Mouse (Mus musculus) myocyte (in vitro differentiated cells): ENCODE data around the gene Gkap1. TPM values are rescaled to one million over a fixed set of nuclear protein-coding genes. Genes with fewer than 3 reads are reported as not detected.

ENCODE experiments used
- H3K27me3 ChIP-seq: one replicate; pipeline ENCODE4 v1.6.1; 2011; ENCODE audit not compliant: control insufficient read depth, insufficient read depth, insufficient read length
- H3K36me3 ChIP-seq: one replicate; pipeline ENCODE4 v1.6.1; 2011; ENCODE audit not compliant: control insufficient read depth, insufficient read depth
- H3K4me2 ChIP-seq: one replicate; pipeline ENCODE4 v1.6.1; 2011; ENCODE audit warnings: low read depth, control low read depth
- H3K4me3 ChIP-seq: one replicate; pipeline ENCODE4 v1.5.1; 2011; ENCODE audit warnings: mild to moderate bottlenecking, control low read depth, moderate library complexity
- H3K79me2 ChIP-seq: one replicate; pipeline ENCODE4 v1.6.1; 2011; ENCODE audit not compliant: control insufficient read depth, insufficient read depth
- H3ac ChIP-seq: one replicate; pipeline ENCODE4 v1.6.1; 2011; ENCODE audit not compliant: control insufficient read depth, insufficient read length
- CEBPB ChIP-seq: IDR thresholded peaks from 2 replicates; pipeline ENCODE4 v1.6.1; 2011; ENCODE audit warnings: mild to moderate bottlenecking, moderate library complexity; ENCODE audit not compliant: poor library complexity, insufficient read depth, severe bottlenecking
- E2F4 ChIP-seq: IDR thresholded peaks from one replicate; pipeline ENCODE4 v1.6.1; 2011; ENCODE audit warnings: mild to moderate bottlenecking, control low read depth, moderate library complexity; ENCODE audit not compliant: insufficient read depth
- MAX ChIP-seq: IDR thresholded peaks from one replicate; pipeline ENCODE4 v1.6.1; 2011; ENCODE audit warnings: low read depth, mild to moderate bottlenecking, control low read depth
- MYOD1 ChIP-seq, 3 experiments: IDR thresholded peaks; one replicate each; pipeline ENCODE4 v1.6.1; 2011; ENCODE audit warnings: control low read depth in 2 of 3, low read depth in 2 of 3, mild to moderate bottlenecking in 2 of 3, moderate library complexity in 1 of 3; ENCODE audit not compliant: insufficient read length in 2 of 3, control insufficient read depth in 1 of 3
- MYOG ChIP-seq, 3 experiments: IDR thresholded peaks; one replicate each; pipeline ENCODE4 v1.6.1; 2011; ENCODE audit warnings: control low read depth in 2 of 3, low read depth in 2 of 3, mild to moderate bottlenecking in 2 of 3; ENCODE audit not compliant: insufficient read length in 2 of 3, control insufficient read depth in 1 of 3, insufficient read depth in 1 of 3
- POLR2A ChIP-seq: IDR thresholded peaks from one replicate; pipeline ENCODE4 v1.6.1; 2011; ENCODE audit warnings: low read depth, mild to moderate bottlenecking, control low read depth, moderate library complexity; ENCODE audit not compliant: insufficient read length
- POLR2AphosphoS2 ChIP-seq: IDR thresholded peaks from one replicate; pipeline ENCODE4 v1.6.1; 2011; ENCODE audit warnings: low read depth, control low read depth; ENCODE audit not compliant: insufficient read length
- REST ChIP-seq: IDR thresholded peaks from one replicate; pipeline ENCODE4 v1.6.1; 2011; ENCODE audit warnings: mild to moderate bottlenecking, control low read depth, moderate library complexity; ENCODE audit not compliant: insufficient read depth, insufficient read length
- SRF ChIP-seq: IDR thresholded peaks from one replicate; pipeline ENCODE4 v1.6.1; 2011; ENCODE audit warnings: low read depth; ENCODE audit not compliant: control insufficient read depth, insufficient read length
- TCF12 ChIP-seq: IDR thresholded peaks from one replicate; pipeline ENCODE4 v1.6.1; 2011; ENCODE audit warnings: mild to moderate bottlenecking, control low read depth; ENCODE audit not compliant: poor library complexity, insufficient read depth, severe bottlenecking
- TCF3 ChIP-seq: IDR thresholded peaks from one replicate; pipeline ENCODE4 v1.6.1; 2011; ENCODE audit warnings: low read depth, control low read depth; ENCODE audit not compliant: insufficient read length
- USF1 ChIP-seq: IDR thresholded peaks from one replicate; pipeline ENCODE4 v1.6.1; 2011; ENCODE audit warnings: low read depth, mild to moderate bottlenecking, control low read depth, moderate library complexity
- polyA plus RNA-seq: library from polyadenylated mRNA; unstranded; fragments of >200 nt; fragmentation: generic; extraction: Trizol; gene quantifications from one replicate; pipeline ENCODE4 v1.2.1, GENCODE M21; 2012; ENCODE audit warnings: missing spikeins

Gkap1 gene
- polyA plus RNA-seq, 1 experiment, result 12.2 TPM

GRCm38 (mm10) chr13:58204986-58205385 lies 70.5 kb downstream of the Gkap1 start:
- H3ac ChIP-seq, result no peak overlapping the region
- H3K27me3 ChIP-seq, result no peaks in the 10 kb centered on the region
- no peaks in the 10 kb centered on the region for H3K36me3 ChIP-seq
- no peak overlapping the region for H3K4me2 ChIP-seq
- H3K4me3 ChIP-seq, result no peak overlapping the region
- no peak for TF ChIP-seq MAX
- no peak for TF ChIP-seq E2F4
- no peak for TF ChIP-seq POLR2A
- TF ChIP-seq REST, result no peak
- no peak for TF ChIP-seq MYOG (IDR thresholded peaks at IDR 0.05; ENCODE audit: control insufficient read depth in 1 of 3, insufficient read depth in 1 of 3, insufficient read length in 2 of 3, low read depth in 2 of 3)
- TF ChIP-seq TCF12, result no peak
- no peak for TF ChIP-seq TCF3
- TF ChIP-seq CEBPB, result no peak
- TF ChIP-seq POLR2AphosphoS2, result no peak
- no peak for TF ChIP-seq USF1
- TF ChIP-seq MYOD1 (IDR thresholded peaks at IDR 0.05; ENCODE audit: control insufficient read depth in 1 of 3, insufficient read length in 2 of 3, low read depth in 2 of 3), result no peak
- no peak for TF ChIP-seq SRF
- peaks cover 100% of the 10 kb centered on the region for H3K79me2 ChIP-seq

- no peak overlapping the region for H3K4me3 ChIP-seq
These were observed 71.3 kb downstream of the Gkap1 start for GRCm38 (mm10) chr13:58204202-58204601.

GRCm38 (mm10) chr13:58202903-58203302 lies 72.6 kb downstream of the Gkap1 start:
- no peak overlapping the region for H3ac ChIP-seq
- H3K79me2 ChIP-seq, result peaks cover 99% of the 10 kb centered on the region
- TF ChIP-seq MYOG (IDR thresholded peaks at IDR 0.05; ENCODE audit: control insufficient read depth in 1 of 3, insufficient read depth in 1 of 3, insufficient read length in 2 of 3, low read depth in 2 of 3), result no peak
- no peak for TF ChIP-seq MYOD1 (IDR thresholded peaks at IDR 0.05; ENCODE audit: control insufficient read depth in 1 of 3, insufficient read length in 2 of 3, low read depth in 2 of 3)
- H3K4me2 ChIP-seq, result no peak overlapping the region
- no peaks in the 10 kb centered on the region for H3K27me3 ChIP-seq
- no peaks in the 10 kb centered on the region for H3K36me3 ChIP-seq
- no peak overlapping the region for H3K4me3 ChIP-seq

More at GRCm38 (mm10) chr13:58204202-58204601, 71.3 kb downstream of the Gkap1 start:
- H3K36me3 ChIP-seq, result no peaks in the 10 kb centered on the region
- peaks cover 100% of the 10 kb centered on the region for H3K79me2 ChIP-seq
- no peak for TF ChIP-seq USF1
- no peak for TF ChIP-seq POLR2A
- no peak for TF ChIP-seq MAX
- no peak for TF ChIP-seq TCF3
- no peak for TF ChIP-seq SRF
- no peak for TF ChIP-seq TCF12
- no peak for TF ChIP-seq REST
- TF ChIP-seq MYOD1 (IDR thresholded peaks at IDR 0.05; ENCODE audit: control insufficient read depth in 1 of 3, insufficient read length in 2 of 3, low read depth in 2 of 3), result no peak
- no peak for TF ChIP-seq CEBPB
- TF ChIP-seq E2F4, result no peak
- no peak for TF ChIP-seq POLR2AphosphoS2
- no peak for TF ChIP-seq MYOG (IDR thresholded peaks at IDR 0.05; ENCODE audit: control insufficient read depth in 1 of 3, insufficient read depth in 1 of 3, insufficient read length in 2 of 3, low read depth in 2 of 3)
- H3ac ChIP-seq, result no peak overlapping the region
- H3K4me2 ChIP-seq, result no peak overlapping the region
- no peaks in the 10 kb centered on the region for H3K27me3 ChIP-seq

GRCm38 (mm10) chr13:58201908-58202307 lies 73.6 kb downstream of the Gkap1 start:
- TF ChIP-seq USF1 (no peak), CEBPB (no peak), MYOG (IDR thresholded peaks at IDR 0.05; ENCODE audit: control insufficient read depth in 1 of 3, insufficient read depth in 1 of 3, insufficient read length in 2 of 3, low read depth in 2 of 3) (no peak), POLR2A (no peak), SRF (no peak), TCF12 (no peak), E2F4 (no peak), MYOD1 (IDR thresholded peaks at IDR 0.05; ENCODE audit: control insufficient read depth in 1 of 3, insufficient read length in 2 of 3, low read depth in 2 of 3) (no peak), POLR2AphosphoS2 (no peak), MAX (no peak), TCF3 (no peak), REST (no peak)
- Histone ChIP-seq H3ac (no peak overlapping the region), H3K79me2 (peaks cover 99% of the 10 kb centered on the region), H3K4me3 (no peak overlapping the region), H3K4me2 (no peak overlapping the region), H3K36me3 (peaks cover 9% of the 10 kb centered on the region), H3K27me3 (no peaks in the 10 kb centered on the region)

- H3ac ChIP-seq, result no peak overlapping the region
- H3K36me3 ChIP-seq, result peaks cover 14% of the 10 kb centered on the region
- no peak overlapping the region for H3K4me3 ChIP-seq
- no peak overlapping the region for H3K4me2 ChIP-seq
- no peaks in the 10 kb centered on the region for H3K27me3 ChIP-seq
- H3K79me2 ChIP-seq, result peaks cover 99% of the 10 kb centered on the region
- TF ChIP-seq SRF, result no peak
- no peak for TF ChIP-seq MAX
These were observed 74.2 kb downstream of the Gkap1 start for GRCm38 (mm10) chr13:58201343-58201742.
